Mouse (Mus musculus): ENCODE data around the gene Mad1l1.

The Mad1l1 gene

GRCm38 (mm10) chr5:140093489-140093888 is 227.9 kb downstream of the Mad1l1 start:
- DNase-seq (ENCODE audit: inconsistent ontology term): no peak

GRCm38 (mm10) chr5:140091601-140092000 is 229.8 kb downstream of the Mad1l1 start:
- no peak for DNase-seq (ENCODE audit: inconsistent ontology term)

GRCm38 (mm10) chr5:140089263-140089662 is 232.1 kb downstream of the Mad1l1 start:
- no peak for DNase-seq (ENCODE audit: inconsistent ontology term)

- DNase-seq (ENCODE audit: inconsistent ontology term): no peak
Measured at GRCm38 (mm10) chr5:140087242-140087641, 234.1 kb downstream of the Mad1l1 start.

GRCm38 (mm10) chr5:140084341-140084740 is 237.0 kb downstream of the Mad1l1 start:
- DNase-seq (ENCODE audit: inconsistent ontology term): no peak

GRCm38 (mm10) chr5:140083911-140084310 is 237.4 kb downstream of the Mad1l1 start:
- DNase-seq (ENCODE audit: inconsistent ontology term): no peak

- DNase-seq (ENCODE audit: inconsistent ontology term): peak; percentile 79
Measured at GRCm38 (mm10) chr5:140082204-140082812, 239.0 kb downstream of the Mad1l1 start.

- no peak for DNase-seq (ENCODE audit: inconsistent ontology term)
Measured at GRCm38 (mm10) chr5:140081084-140081483, 240.3 kb downstream of the Mad1l1 start.

GRCm38 (mm10) chr5:140079511-140079910 is 241.8 kb downstream of the Mad1l1 start:
- no peak for DNase-seq (ENCODE audit: inconsistent ontology term)

- no peak for DNase-seq (ENCODE audit: inconsistent ontology term)
Measured at GRCm38 (mm10) chr5:140078406-140078805, 242.9 kb downstream of the Mad1l1 start.

GRCm38 (mm10) chr5:140076438-140076837 is 244.9 kb downstream of the Mad1l1 start:
- DNase-seq (ENCODE audit: inconsistent ontology term): no peak

GRCm38 (mm10) chr5:140073671-140074116 is 247.7 kb downstream of the Mad1l1 start:
- no peak for DNase-seq (ENCODE audit: inconsistent ontology term)

- no peak for DNase-seq (ENCODE audit: inconsistent ontology term)
Measured at GRCm38 (mm10) chr5:140073148-140073670, 248.1 kb downstream of the Mad1l1 start.

GRCm38 (mm10) chr5:140068506-140068905 is 252.8 kb downstream of the Mad1l1 start:
- DNase-seq (ENCODE audit: inconsistent ontology term): no peak

- DNase-seq (ENCODE audit: inconsistent ontology term): no peak
Measured at GRCm38 (mm10) chr5:140068051-140068450, 253.3 kb downstream of the Mad1l1 start.

- DNase-seq (ENCODE audit: inconsistent ontology term): no peak
Measured at GRCm38 (mm10) chr5:140066769-140067168, 254.6 kb downstream of the Mad1l1 start.

GRCm38 (mm10) chr5:140066281-140066680 is 255.1 kb downstream of the Mad1l1 start:
- DNase-seq (ENCODE audit: inconsistent ontology term): no peak

GRCm38 (mm10) chr5:140065281-140065945 is 255.9 kb downstream of the Mad1l1 start:
- DNase-seq (ENCODE audit: inconsistent ontology term): no peak

- no peak for DNase-seq (ENCODE audit: inconsistent ontology term)
Measured at GRCm38 (mm10) chr5:140064521-140064920, 256.8 kb downstream of the Mad1l1 start.

GRCm38 (mm10) chr5:140062828-140063227 is 258.5 kb downstream of the Mad1l1 start:
- DNase-seq (ENCODE audit: inconsistent ontology term): no peak

GRCm38 (mm10) chr5:140062316-140062715 is 259.0 kb downstream of the Mad1l1 start:
- no peak for DNase-seq (ENCODE audit: inconsistent ontology term)

- peak; percentile 59 for DNase-seq (ENCODE audit: inconsistent ontology term)
Measured at GRCm38 (mm10) chr5:140061296-140061879, 260.0 kb downstream of the Mad1l1 start.

GRCm38 (mm10) chr5:140056291-140056690 is 265.1 kb downstream of the Mad1l1 start:
- DNase-seq (ENCODE audit: inconsistent ontology term): no peak

Measured in Muller cell, postnatal 12 days (primary cell).